Mouse (Mus musculus): Measurements from ENCODE around the gene Gm5148.

The Gm5148 gene

GRCm38 (mm10) chr3:37692945-37693344 is 31.3 kb downstream of the Gm5148 start:
- no peak for DNase-seq (ENCODE audit: low read depth)

GRCm38 (mm10) chr3:37687158-37687980 is 36.9 kb downstream of the Gm5148 start:
- peak; percentile 67 for DNase-seq (ENCODE audit: low read depth)

GRCm38 (mm10) chr3:37686751-37687150 is 37.5 kb downstream of the Gm5148 start:
- no peak for DNase-seq (ENCODE audit: low read depth)

- DNase-seq (ENCODE audit: low read depth) = no peak
Observed at GRCm38 (mm10) chr3:37686219-37686618, 38.1 kb downstream of the Gm5148 start.

- DNase-seq (ENCODE audit: low read depth) = no peak
Observed at GRCm38 (mm10) chr3:37676291-37676690, 48.0 kb downstream of the Gm5148 start.

- peak; percentile 19 for DNase-seq (ENCODE audit: low read depth)
Observed at GRCm38 (mm10) chr3:37675056-37675525, 49.2 kb downstream of the Gm5148 start.

- no peak for DNase-seq (ENCODE audit: low read depth)
Observed at GRCm38 (mm10) chr3:37673513-37674261, 50.6 kb downstream of the Gm5148 start.

- DNase-seq (ENCODE audit: low read depth) = no peak
Observed at GRCm38 (mm10) chr3:37672266-37673040, 51.8 kb downstream of the Gm5148 start.

GRCm38 (mm10) chr3:37669100-37669499 is 55.2 kb downstream of the Gm5148 start:
- no peak for DNase-seq (ENCODE audit: low read depth)

- no peak for DNase-seq (ENCODE audit: low read depth)
Observed at GRCm38 (mm10) chr3:37668652-37669051, 55.6 kb downstream of the Gm5148 start.

GRCm38 (mm10) chr3:37667736-37668135 is 56.6 kb downstream of the Gm5148 start:
- no peak for DNase-seq (ENCODE audit: low read depth)

- DNase-seq (ENCODE audit: low read depth) = no peak
Observed at GRCm38 (mm10) chr3:37667119-37667467, 57.2 kb downstream of the Gm5148 start.

- no peak for DNase-seq (ENCODE audit: low read depth)
Observed at GRCm38 (mm10) chr3:37666291-37667118, 57.8 kb downstream of the Gm5148 start.
